Mouse (Mus musculus): Measurements from ENCODE around the gene Ptp4a2.
A peak's percentile ranks its signal among the peaks of the same experiment; 100 is the strongest.

GRCm38 (mm10) chr4:129853996-129854395 is 43.0 kb downstream of the Ptp4a2 start:
- TF ChIP-seq CTCF (IDR thresholded peaks at IDR 0.05 in 2 of 3, conservative IDR thresholded peaks at IDR 0.05 in 1 of 3; ENCODE audit: control insufficient read depth in 1 of 3, insufficient read depth in 1 of 3, low read depth in 2 of 3, low read length in 3 of 3, poor library complexity in 1 of 3, severe bottlenecking in 1 of 3) (no peak), POLR2A (IDR thresholded peaks at IDR 0.05; ENCODE audit: control insufficient read depth in 1 of 2, insufficient read depth in 1 of 2, low read depth in 1 of 2, low read length in 2 of 2, poor library complexity in 1 of 2) (no peak), USF1 (IDR thresholded peaks at IDR 0.05; ENCODE audit: low read depth, low read length) (no peak), POLR2AphosphoS5 (IDR thresholded peaks at IDR 0.05; ENCODE audit: borderline replicate concordance, low read depth, low read length) (no peak), ZNF384 (IDR thresholded peaks at IDR 0.05; ENCODE audit: low read depth, low read length) (peak; percentile 53), EP300 (IDR thresholded peaks at IDR 0.05; ENCODE audit: low read depth in 1 of 2, low read length in 2 of 2) (no peak)
